Mouse (Mus musculus) CD8-positive naive resting alpha-beta T cell, adult 2 months (primary cell): ENCODE measurements around the gene Lilra6.
"Not testable (repeated sequence)": the region's sequence is repeated elsewhere in the genome, so short reads cannot be mapped to it uniquely, and the experiment has no call there.

Experiments
- DNase-seq, 2 experiments: peaks; one replicate each; pipeline ENCODE4 v3.0.0; 2022; ENCODE audit warnings: low read depth in 2 of 2, low spot score in 2 of 2

Gene Lilra6

DNA sequence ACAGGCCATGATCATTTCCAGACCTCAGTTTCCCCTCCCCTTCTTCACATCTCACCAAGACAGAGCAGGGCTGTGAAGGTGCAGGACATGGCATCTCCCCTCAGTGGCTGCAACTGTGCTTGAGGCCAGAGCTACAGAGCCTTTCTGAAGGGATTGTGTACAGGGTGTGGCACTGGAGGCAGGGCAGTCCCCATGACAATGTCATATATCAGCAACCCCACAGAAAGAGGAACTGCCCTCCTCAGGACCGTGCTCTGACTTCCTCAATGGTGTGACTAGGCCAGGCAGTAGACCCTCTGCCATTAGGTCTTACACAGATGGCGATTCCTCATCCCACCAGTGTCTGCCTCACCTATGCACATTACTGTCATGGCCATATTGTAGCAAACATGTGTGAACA, at the start of gene Lilra6:
Gene Lilra6, minus strand, starts transcription at position 117 of the 400 bp plus-strand sequence.
- not testable (repeated sequence) for DNase-seq

DNA sequence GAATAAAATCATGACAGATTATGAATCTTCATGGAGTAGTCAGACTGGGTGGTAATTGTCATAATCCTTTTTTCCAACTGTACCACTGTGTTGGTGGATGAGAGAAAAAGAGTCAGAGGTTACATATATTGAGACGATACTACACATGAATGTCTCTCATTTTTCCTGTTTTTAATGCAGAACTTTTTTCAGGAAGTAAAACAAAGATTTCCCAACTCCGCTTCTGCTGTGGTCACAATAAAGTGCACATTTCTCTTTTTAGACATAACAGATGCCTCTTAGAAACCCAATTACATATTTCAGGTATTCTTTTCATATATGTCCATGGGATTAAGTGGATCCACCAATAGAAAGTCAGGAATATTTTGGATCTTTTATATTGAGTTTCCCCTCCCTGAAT, 46.7 kb upstream of the Lilra6 start:
- no peak for DNase-seq

DNA sequence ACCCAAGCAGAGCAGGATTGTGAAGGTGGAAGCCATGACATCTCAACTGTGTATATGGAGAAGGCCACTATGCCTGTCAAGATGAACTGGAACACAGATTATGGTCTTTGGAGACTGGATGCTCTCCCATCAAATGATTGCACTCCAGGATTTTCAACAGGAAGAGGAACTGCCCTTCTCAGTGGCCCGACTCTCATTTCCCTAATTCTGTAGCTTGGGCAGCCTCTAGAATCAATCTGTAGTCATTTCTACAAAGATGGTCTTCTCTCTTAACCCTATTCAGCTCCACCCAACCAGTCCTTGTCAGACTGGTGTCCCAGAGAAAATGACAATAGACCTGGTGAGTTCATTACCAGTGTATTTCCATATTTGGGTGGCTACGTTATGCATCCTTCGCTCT, 42.1 kb upstream of the Lilra6 start:
- no peak for DNase-seq

DNA sequence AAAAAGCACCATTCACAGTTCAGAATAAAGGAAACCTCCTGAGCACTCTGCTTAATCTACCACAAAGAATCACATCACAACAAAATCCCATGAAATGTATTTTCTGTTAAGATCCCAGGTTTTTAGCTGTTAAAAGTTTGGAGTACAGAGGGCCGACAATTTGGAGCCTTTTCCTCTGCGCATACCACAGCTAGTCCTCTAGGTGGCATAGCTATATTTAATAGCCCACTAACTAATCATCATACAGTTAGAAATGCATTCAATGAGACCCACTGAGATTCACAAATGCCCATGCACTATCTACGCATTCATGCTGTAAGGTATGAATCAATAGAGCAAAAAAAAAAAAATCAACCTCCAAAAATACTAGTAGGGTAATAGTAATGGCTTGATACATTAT, 33.9 kb upstream of the Lilra6 start:
- no peak for DNase-seq

DNA sequence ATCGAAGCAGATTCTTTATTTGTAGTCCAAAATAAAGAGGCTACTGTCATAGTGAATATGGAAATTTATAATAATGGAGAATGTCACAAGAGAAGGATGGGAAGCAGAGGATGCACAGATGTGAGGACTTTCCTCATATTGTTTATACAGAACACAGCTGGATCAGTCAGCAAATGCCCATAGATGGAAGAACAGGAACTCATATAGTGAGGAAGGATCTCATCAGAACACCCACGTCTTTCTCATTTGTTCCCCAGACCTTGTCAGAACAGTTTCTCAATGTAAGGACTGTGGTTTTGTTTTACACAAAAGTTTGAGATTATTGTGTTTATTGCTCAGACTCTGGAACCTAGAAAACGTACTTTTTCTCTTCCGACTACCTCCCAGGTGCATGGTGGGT, 32.9 kb upstream of the Lilra6 start:
- no peak for DNase-seq

DNA sequence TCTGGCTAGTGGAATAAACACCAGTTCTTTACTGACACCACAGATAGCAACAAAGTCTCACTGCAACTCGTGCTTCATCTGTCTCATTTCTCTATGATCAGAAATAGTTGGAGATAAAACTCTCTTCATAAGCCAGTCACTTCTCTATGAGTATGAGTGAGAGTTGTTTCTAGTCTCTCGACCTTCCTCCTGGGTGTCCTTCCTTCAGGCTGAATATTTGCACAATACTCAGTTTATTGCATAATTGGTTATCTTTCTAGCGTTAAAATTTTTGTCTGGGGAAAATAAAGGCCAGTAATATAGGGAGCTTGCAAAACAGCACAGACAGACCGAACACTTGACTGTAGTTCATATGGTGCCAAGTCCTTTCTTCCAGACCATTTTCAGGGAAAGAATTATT, 30.8 kb upstream of the Lilra6 start:
- DNase-seq = no peak

DNA sequence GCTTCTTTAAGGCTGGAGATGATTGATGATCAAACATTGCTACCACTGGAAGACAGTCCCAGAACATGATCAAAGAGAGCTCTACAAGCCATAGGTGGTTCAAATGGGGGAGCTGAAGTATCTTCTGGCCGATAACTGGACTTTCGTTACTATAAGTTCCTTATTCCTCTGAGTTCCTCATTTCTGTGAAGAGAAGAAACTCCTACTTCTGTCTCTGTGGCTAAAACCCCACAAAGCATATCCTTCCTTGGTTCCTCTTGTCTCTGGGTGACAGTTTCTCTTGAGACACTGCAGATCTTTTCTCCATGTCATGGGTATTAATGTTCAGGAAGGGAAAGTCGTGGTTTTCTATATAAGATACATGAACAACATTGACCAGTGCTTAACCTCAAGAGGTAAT, 25.6 kb upstream of the Lilra6 start:
- DNase-seq = no peak

DNA sequence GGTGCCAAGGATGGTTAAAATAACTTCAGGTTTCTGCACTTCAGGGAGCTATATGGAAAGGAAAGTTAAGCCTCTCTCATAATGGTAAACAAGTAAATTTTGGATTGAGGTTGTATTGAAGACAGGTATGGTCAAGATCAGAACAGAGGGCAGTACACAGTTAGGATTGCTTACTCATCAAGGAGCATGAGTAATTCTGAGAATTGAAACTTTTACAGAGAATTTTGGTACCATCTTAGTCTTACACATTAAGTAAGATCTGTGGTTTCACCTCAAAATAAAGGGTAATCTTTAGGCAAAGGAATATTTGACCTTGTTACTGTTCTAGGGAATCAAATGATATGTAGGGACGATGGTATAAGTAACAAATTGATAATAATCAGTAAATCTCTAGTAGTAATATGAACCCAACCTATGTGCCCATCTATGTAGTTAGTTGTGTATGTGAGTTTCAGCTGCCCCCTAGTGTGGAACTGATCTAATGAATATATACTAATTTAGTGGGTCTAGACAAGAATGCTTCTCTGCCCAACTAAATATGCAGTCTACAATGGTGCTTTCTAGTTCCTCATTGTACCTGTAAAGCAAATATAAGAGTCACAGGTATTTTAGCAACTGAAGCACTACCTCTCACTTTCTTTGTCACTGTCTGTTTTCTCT, 24.7 kb upstream of the Lilra6 start:
- DNase-seq = no peak

DNA sequence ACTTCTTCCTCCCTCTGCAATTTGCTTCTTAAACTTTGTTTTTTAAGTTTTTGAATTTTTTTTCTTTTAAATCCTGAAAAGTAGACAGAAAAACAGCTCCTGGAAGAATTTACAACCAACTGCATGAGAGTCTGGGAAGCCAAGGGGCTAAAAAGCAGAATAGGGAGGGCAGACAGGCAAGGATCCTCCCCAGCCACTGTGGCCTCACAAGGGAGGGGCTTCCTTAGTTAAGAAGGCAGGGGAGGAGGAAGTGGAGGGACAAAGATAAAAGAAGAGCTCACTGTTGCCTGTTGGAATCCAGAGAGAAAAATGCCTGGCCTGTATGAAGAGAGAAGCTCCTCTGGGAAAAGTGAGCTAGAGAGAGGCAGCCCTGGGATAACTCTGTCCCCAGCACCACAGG, 20.2 kb upstream of the Lilra6 start:
- not testable (repeated sequence) for DNase-seq

DNA sequence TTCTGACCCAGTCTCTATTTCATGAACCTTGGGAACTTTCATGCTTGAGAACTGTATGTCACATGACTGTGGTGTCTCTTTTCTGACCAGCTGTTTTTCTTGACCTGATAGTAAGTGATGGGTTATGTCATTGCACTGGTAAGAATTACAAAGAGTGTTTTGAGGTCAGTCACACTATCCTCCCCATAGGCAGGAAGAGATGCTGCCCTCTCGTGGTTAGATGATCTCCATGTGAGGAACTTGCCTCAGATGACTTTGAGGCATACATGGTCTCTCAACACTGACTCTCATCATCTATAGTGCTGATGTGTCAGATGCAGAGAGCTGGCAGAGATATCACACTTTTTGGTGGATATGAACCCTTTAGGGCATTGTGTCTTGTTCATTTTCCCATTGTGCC, 11.6 kb downstream of the Lilra6 start:
- no peak for DNase-seq

DNA sequence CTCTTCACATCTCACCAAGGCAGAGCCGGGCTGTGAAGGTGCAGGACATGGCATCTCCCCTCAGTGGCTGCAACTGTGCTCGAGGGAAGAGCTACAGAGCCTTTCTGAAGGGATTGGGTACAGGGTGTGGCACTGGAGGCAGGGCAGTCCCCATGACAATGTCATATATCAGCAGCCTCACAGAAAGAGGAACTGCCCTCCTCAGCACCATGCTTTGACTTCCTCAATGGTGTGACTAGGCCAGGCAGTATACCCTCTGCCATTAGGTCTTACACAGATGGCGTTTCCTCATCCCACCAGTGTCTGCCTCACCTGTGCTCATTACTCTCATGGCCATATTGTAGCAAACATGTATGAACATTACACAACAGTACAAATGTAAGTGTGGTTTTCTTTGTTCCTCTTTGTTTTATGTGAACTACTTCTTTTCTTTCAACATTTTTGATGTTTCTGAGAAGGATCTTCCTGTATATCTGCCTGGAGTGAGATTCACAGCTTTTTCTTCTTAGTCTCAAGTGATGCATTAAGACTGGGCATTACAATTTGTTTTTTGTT, 17.2 kb downstream of the Lilra6 start, which contains the start of gene Gm14548:
Gene Gm14548, minus strand, starts transcription at position 85 of the 555 bp plus-strand sequence.
- DNase-seq = not testable (repeated sequence)

DNA sequence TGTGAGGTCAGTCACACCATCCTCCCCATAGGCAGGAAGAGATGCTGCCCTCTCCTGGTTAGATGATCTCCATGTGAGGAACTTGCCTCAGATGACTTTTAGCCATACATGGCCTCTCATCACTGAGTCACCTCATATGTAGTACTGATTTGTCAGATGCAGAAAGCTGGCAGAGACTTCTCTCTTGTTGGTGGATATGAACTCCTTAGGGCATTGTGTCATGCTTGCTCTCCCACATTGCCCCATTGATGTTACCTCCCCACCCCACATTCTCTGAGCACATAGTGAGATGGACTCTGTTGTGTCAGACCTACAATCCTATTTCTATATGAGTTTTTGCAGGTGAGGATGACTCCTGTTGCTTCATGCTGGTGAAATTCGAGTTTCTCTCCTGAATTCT, 40.3 kb downstream of the Lilra6 start:
- DNase-seq = not testable (repeated sequence)
